30 mouse cellular contexts compared by ENCODE assay signal in the genomic region with DNA sequence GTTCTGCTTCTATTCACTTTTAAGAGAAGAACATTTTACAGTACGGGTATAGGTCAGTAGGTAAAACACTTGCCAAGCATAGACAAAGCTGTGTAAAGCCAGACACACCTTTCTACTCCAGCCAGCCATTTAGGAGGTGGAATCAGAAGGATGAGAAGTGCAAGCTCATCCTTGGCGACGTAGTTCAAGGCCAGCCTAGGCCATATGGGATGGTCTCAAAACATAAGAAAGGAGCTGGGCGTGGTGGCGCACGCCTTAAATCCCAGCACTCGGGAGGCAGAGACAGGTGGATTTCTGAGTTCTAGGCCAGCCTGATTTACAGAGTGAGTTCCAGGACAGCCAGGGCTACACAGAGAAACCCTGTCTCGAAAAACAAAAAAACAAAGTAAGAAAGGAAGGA. TPM values are rescaled to one million over a fixed set of nuclear protein-coding genes. Genes with fewer than 3 reads are reported as not detected.
A peak's percentile ranks its signal among the peaks of the same experiment; 100 is the strongest.
DNase-seq lines count a peak whose midpoint lies in the region; ATAC-seq lines count a peak whose summit lies in the region.
"Had no signal": no experiment of that assay in that cellular context is flagged by ENCODE, and none has a peak within 500 bp of the region (broad histone marks: within the 10 kb centered on the region; RNA-seq: fewer than 3 reads in every experiment).

No protein-coding gene starts in this region.

- no peak overlapping the region for H3K4me2 ChIP-seq in intestine, embryonic 14.5 days (ENCODE audit: low read length)
- no peak overlapping the region for H3K4me2 ChIP-seq in intestine, embryonic 16.5 days (ENCODE audit: low read depth, low read length)

- no peaks in the 10 kb centered on the region for H3K9me3 ChIP-seq in intestine, embryonic 14.5 days (ENCODE audit: control insufficient read depth, low read length)
- H3K9me3 ChIP-seq in intestine, embryonic 16.5 days (ENCODE audit: control insufficient read depth, low read length): no peaks in the 10 kb centered on the region
- H3K9me3 ChIP-seq: G1E had no signal

- no peak for ATAC-seq in intestine, embryonic 14.5 days (replicated peaks; ENCODE audit: low FRiP score, low TSS enrichment, low read depth)
- no peak for ATAC-seq in intestine, embryonic 16.5 days
- ATAC-seq: activated CD4-positive, CD25-positive, alpha-beta regulatory T cell, adult 4 months; CD4-positive, CD25-positive, alpha-beta regulatory T cell, adult 4 months; Patski had no signal

- WGBS in intestine, embryonic 14.5 days: 93% methylated on average over 8 of the region's 8 CpGs
- 92% methylated on average over 8 of the region's 8 CpGs for WGBS in intestine, embryonic 16.5 days

- H3K4me1 ChIP-seq in intestine, embryonic 14.5 days (replicated peaks; ENCODE audit: control insufficient read depth, insufficient read depth, low read length): peaks cover 22% of the 10 kb centered on the region
- H3K4me1 ChIP-seq in intestine, embryonic 16.5 days (ENCODE audit: control insufficient read depth, insufficient read depth, low read length): peaks cover 7% of the 10 kb centered on the region

- intact Hi-C loops in left cerebral cortex, postnatal 36 days (cut with DNase I): no loop called here

- 0 out of 2 replicates have a peak overlapping the region, but pooled peaks have one; percentile 84 for H3K27ac ChIP-seq in intestine, embryonic 14.5 days (ENCODE audit: low read depth)
- H3K27ac ChIP-seq in intestine, embryonic 16.5 days (ENCODE audit: low read length): no peak overlapping the region

- no peak for DNase-seq in intestine, embryonic 14.5 days (ENCODE audit: low spot score)
- DNase-seq in ES-CJ7 (ENCODE audit: low read depth, low spot score) (peak; percentile 45), R1 (ENCODE audit: low read depth, low spot score) (peak; percentile 56), ZHBTc4 (ENCODE audit: low read depth, low spot score) (peak; percentile 62)
- no peak for DNase-seq in left cerebral cortex, adult 18-20 months (ENCODE audit: low spot score in 2 of 2)
- DNase-seq in left cerebral cortex, postnatal 36 days (ENCODE audit: low spot score in 2 of 2): no peak
- no peak for DNase-seq in kidney, postnatal 25 days
- DNase-seq: adrenal gland, adult 2 months; adrenal gland, adult 8-10 months; adrenal gland, postnatal 10 days; adrenal gland, postnatal 14 days; adrenal gland, postnatal 25 days; adrenal gland, postnatal 36 days; B cell, adult 2 months; cerebellum, adult 11 months; cerebellum, adult 11-12 months; cerebellum, adult 18-20 months; cerebellum, adult 2 months; cerebellum, adult 8-10 months had no signal

- no peak overlapping the region for H3K9ac ChIP-seq in intestine, embryonic 14.5 days (ENCODE audit: low read length)
- H3K9ac ChIP-seq in intestine, embryonic 16.5 days (ENCODE audit: low read depth, low read length): no peak overlapping the region

- H3K4me3 ChIP-seq in intestine, embryonic 14.5 days (ENCODE audit: low read depth, low read length): no peak overlapping the region
- H3K4me3 ChIP-seq in intestine, embryonic 16.5 days (ENCODE audit: low read length): no peak overlapping the region

- no peaks in the 10 kb centered on the region for H3K27me3 ChIP-seq in intestine, embryonic 14.5 days (replicated peaks; ENCODE audit: control insufficient read depth, insufficient read depth, low read length)
- no peaks in the 10 kb centered on the region for H3K27me3 ChIP-seq in intestine, embryonic 16.5 days (replicated peaks; ENCODE audit: control insufficient read depth, insufficient read depth, low read length)
- H3K27me3 ChIP-seq: CH12.LX, Patski had no signal

- H3K36me3 ChIP-seq in intestine, embryonic 14.5 days (ENCODE audit: control insufficient read depth, insufficient read depth, low read length): peaks cover 85% of the 10 kb centered on the region
- H3K36me3 ChIP-seq in intestine, embryonic 16.5 days (ENCODE audit: control insufficient read depth, insufficient read depth, low read length): peaks cover 29% of the 10 kb centered on the region

RNA-seq across cellular contexts. Expression of a gene that starts 30.3 kb away (rescaled TPM):
- 0.32 and 0.62 TPM in 2 replicates for polyA plus RNA-seq in intestine, embryonic 14.5 days (2014; fragmentation: Nextera tagmentation; extraction: Ambion mirVana)
- polyA plus RNA-seq in intestine, embryonic 16.5 days (2015; fragmentation: Nextera tagmentation; extraction: Ambion mirVana): 0.34 and 0.54 TPM in 2 replicates
- total RNA-seq in left cerebral cortex, adult 18-20 months (2021): 1 to 10 TPM; 1.3 to 1.6 TPM
- total RNA-seq in left cerebral cortex, postnatal 36 days (2021): 1 to 10 TPM; 1.8 to 1.9 TPM
- total RNA-seq: adrenal gland, postnatal 14 days had no signal
- polyA plus RNA-seq: activated CD4-positive, CD25-positive, alpha-beta regulatory T cell, adult 4 months; CD4-positive, CD25-positive, alpha-beta regulatory T cell, adult 4 months had no signal

RNA-seq across cellular contexts. Expression of a gene that starts 30.8 kb away (rescaled TPM):
- polyA plus RNA-seq in intestine, embryonic 14.5 days (2014; fragmentation: Nextera tagmentation; extraction: Ambion mirVana): 338 and 339 TPM in 2 replicates
- polyA plus RNA-seq in intestine, embryonic 16.5 days (2015; fragmentation: Nextera tagmentation; extraction: Ambion mirVana): 341 and 355 TPM in 2 replicates
- 100 to 1,000 TPM; 136 to 138 TPM for total RNA-seq in left cerebral cortex, adult 18-20 months (2021)
- 100 to 1,000 TPM; 124 to 128 TPM for total RNA-seq in left cerebral cortex, postnatal 36 days (2021)

RNA-seq across cellular contexts. Expression of a gene that starts 37.7 kb away (rescaled TPM):
- 0.68 TPM in 1 of 2 replicates, not detected in the other for polyA plus RNA-seq in intestine, embryonic 14.5 days (2014; fragmentation: Nextera tagmentation; extraction: Ambion mirVana)
- 0.76 and 0.81 TPM in 2 replicates for polyA plus RNA-seq in intestine, embryonic 16.5 days (2015; fragmentation: Nextera tagmentation; extraction: Ambion mirVana)
- not detected for total RNA-seq in left cerebral cortex, adult 18-20 months (2021)
- total RNA-seq in left cerebral cortex, postnatal 36 days (2021): not detected
- total RNA-seq: adrenal gland, adult 18-20 months; adrenal gland, adult 2 months; adrenal gland, adult 8-10 months; adrenal gland, postnatal 10 days; adrenal gland, postnatal 14 days; adrenal gland, postnatal 25 days; adrenal gland, postnatal 36 days; adrenal gland, postnatal 4 days; CH12.LX; ES-E14; MEL had no signal
- polyA plus RNA-seq: activated CD4-positive, CD25-positive, alpha-beta regulatory T cell, adult 4 months; adrenal gland, adult 2 months; C2C12; CD4-positive, CD25-positive, alpha-beta regulatory T cell, adult 4 months; G1E; Patski had no signal

RNA-seq across cellular contexts. Expression of a gene that starts 57.8 kb away (rescaled TPM):
- 43.3 and 48.9 TPM in 2 replicates for polyA plus RNA-seq in intestine, embryonic 14.5 days (2014; fragmentation: Nextera tagmentation; extraction: Ambion mirVana)
- polyA plus RNA-seq in intestine, embryonic 16.5 days (2015; fragmentation: Nextera tagmentation; extraction: Ambion mirVana): 66.8 and 71.3 TPM in 2 replicates
- total RNA-seq in left cerebral cortex, adult 18-20 months (2021): 10 to 100 TPM; 54.6 to 56.6 TPM
- 10 to 100 TPM; 65.5 to 67.4 TPM for total RNA-seq in left cerebral cortex, postnatal 36 days (2021)

Comparison
In these comparisons a context has a peak if more than half of its experiments do, and no peak if none do; other contexts are left out.
1. DNase-seq: peak in ES-CJ7 (single experiment), R1 (single experiment) and ZHBTc4 (single experiment); none in intestine, embryonic 14.5 days (single experiment), left cerebral cortex, adult 18-20 months (0 of 2), left cerebral cortex, postnatal 36 days (0 of 2) and kidney, postnatal 25 days (0 of 2).